Mouse (Mus musculus) hindbrain, embryonic 15.5 days (tissue): ENCODE measurements around the gene Irgq. TPM values are rescaled to one million over a fixed set of nuclear protein-coding genes. Genes with fewer than 3 reads are reported as not detected.
A peak's percentile ranks its signal among the peaks of the same experiment; 100 is the strongest.

Source experiments
- ATAC-seq: fragments of 200-750 bp; cut with Nextera tagmentation; 2 replicates; pipeline ENCODE4 v1.8.0; 2017; ENCODE audit warnings: low read depth, moderate number of reproducible peaks, moderate TSS enrichment; ENCODE audit not compliant: low FRiP score
- H3K27ac ChIP-seq: fragments of 300-500 bp; sonication (generic); replicated peaks from 2 replicates; pipeline ENCODE4 v1.5.1; 2015; ENCODE audit warnings: mild to moderate bottlenecking, inconsistent platforms
- H3K27me3 ChIP-seq: fragments of 300-500 bp; sonication (generic); 2 replicates; pipeline ENCODE4 v1.6.1; 2015; ENCODE audit warnings: control low read depth, inconsistent platforms
- H3K36me3 ChIP-seq: fragments of 300-500 bp; sonication (generic); 2 replicates; pipeline ENCODE4 v1.6.1; 2015; ENCODE audit warnings: control low read depth, inconsistent platforms
- H3K4me1 ChIP-seq: fragments of 300-500 bp; sonication (generic); replicated peaks from 2 replicates; pipeline ENCODE4 v1.6.1; 2015; ENCODE audit warnings: control low read depth, inconsistent platforms
- H3K4me2 ChIP-seq: fragments of 300-500 bp; sonication (generic); 2 replicates; pipeline ENCODE4 v1.6.1; 2015; ENCODE audit warnings: moderate library complexity, mild to moderate bottlenecking, inconsistent platforms
- H3K4me3 ChIP-seq: fragments of 300-500 bp; sonication (generic); 2 replicates; pipeline ENCODE4 v1.5.1; 2015; ENCODE audit warnings: mild to moderate bottlenecking, inconsistent platforms
- H3K9ac ChIP-seq: fragments of 300-500 bp; sonication (generic); 2 replicates; pipeline ENCODE4 v1.6.1; 2015; ENCODE audit warnings: inconsistent platforms
- H3K9me3 ChIP-seq: fragments of 300-500 bp; sonication (generic); 2 replicates; pipeline ENCODE4 v1.6.1; 2016; ENCODE audit warnings: control low read depth, inconsistent platforms
- WGBS: fragments of 180-500 bp; shearing (Covaris S2); methylation state at CpG from one replicate; pipeline ENCODE4 v1.1.7; 2015; 5-methylcytosine and 5-hydroxymethylcytosine counted together
- polyA plus RNA-seq: library from polyadenylated mRNA; unstranded; fragments of >200 nt; fragmentation: Nextera tagmentation; extraction: Ambion mirVana; gene quantifications from 2 replicates; pipeline ENCODE4 v1.2.1, GENCODE M21; 2015

Gene Irgq
- polyA plus RNA-seq, 1 experiment from 2014 or later: 28.7 TPM

- peak; percentile 27; the same call in 1 of the 2 replicates for ATAC-seq
- H3K27ac ChIP-seq: no peak overlapping the region
- no peak overlapping the region for H3K9ac ChIP-seq
- no peaks in the 10 kb centered on the region for H3K36me3 ChIP-seq
- H3K4me1 ChIP-seq: peaks cover 14% of the 10 kb centered on the region
- peaks cover 19% of the 10 kb centered on the region for H3K27me3 ChIP-seq
- H3K4me3 ChIP-seq: no peak overlapping the region; the same call in 1 of the 2 replicates
- peak overlapping the region; percentile 60 for H3K4me2 ChIP-seq
- WGBS: 34% methylated on average over 16 of the region's 16 CpGs
- no peaks in the 10 kb centered on the region for H3K9me3 ChIP-seq
Measured at GRCm38 (mm10) chr7:24585995-24586394, 55.5 kb downstream of the Irgq start.

GRCm38 (mm10) chr7:24586828-24587227 is 56.3 kb downstream of the Irgq start:
- Histone ChIP-seq H3K27ac (no peak overlapping the region), H3K9ac (peak overlapping the region; percentile 83), H3K4me1 (peaks cover 14% of the 10 kb centered on the region), H3K9me3 (no peaks in the 10 kb centered on the region), H3K4me2 (peak overlapping the region; percentile 60), H3K27me3 (peaks cover 19% of the 10 kb centered on the region), H3K36me3 (no peaks in the 10 kb centered on the region), H3K4me3 (peak overlapping the region; percentile 54)
- WGBS: 6% methylated on average over 8 of the region's 8 CpGs
- ATAC-seq: peak; percentile 72

GRCm38 (mm10) chr7:24587330-24588105 is 57.0 kb downstream of the Irgq start, which contains the start of the genes Ethe1 and Zfp575:
TSS of gene Ethe1 (plus strand) at chr7:24587543.
TSS of gene Zfp575 (minus strand) at chr7:24587641.
- H3K9me3 ChIP-seq: no peaks in the 10 kb centered on the region
- peak within 1 kb of the TSS; percentile 60 for H3K4me2 ChIP-seq
- H3K36me3 ChIP-seq: no peaks in the 10 kb centered on the region
- H3K4me1 ChIP-seq: peaks cover 18% of the 10 kb centered on the region
- H3K27ac ChIP-seq: peak within 1 kb of the TSS; percentile 66
- ATAC-seq: peak; percentile 80
- 6% methylated on average over 30 of the region's 30 CpGs for WGBS
- peaks cover 19% of the 10 kb centered on the region for H3K27me3 ChIP-seq
- peak within 1 kb of the TSS; percentile 54 for H3K4me3 ChIP-seq
- peak within 1 kb of the TSS; percentile 83 for H3K9ac ChIP-seq

Other genes starting within 250 kb of the Irgq start
- gene Zfp61, start 229.5 kb upstream of the Irgq start, polyA plus RNA-seq: 39.5 and 42.3 TPM in 2 replicates
- 19.5 and 20.3 TPM in 2 replicates for gene Zfp94, start 214.0 kb upstream of the Irgq start, polyA plus RNA-seq
- gene Tescl, start 196.8 kb upstream of the Irgq start, polyA plus RNA-seq: 0.23 and 0.38 TPM in 2 replicates
- gene Lypd5, start 181.5 kb upstream of the Irgq start, polyA plus RNA-seq: not detected in 2 replicates
- gene Kcnn4, start 160.4 kb upstream of the Irgq start, polyA plus RNA-seq: 2.3 and 2.9 TPM in 2 replicates
- gene Smg9, start 131.1 kb upstream of the Irgq start, polyA plus RNA-seq: 32.8 and 42.5 TPM in 2 replicates
- not detected in 2 replicates for gene Irgc1, start 78.4 kb upstream of the Irgq start, polyA plus RNA-seq
- 1.3 and 1.5 TPM in 2 replicates for gene Plaur, start 68.2 kb upstream of the Irgq start, polyA plus RNA-seq
- 77.9 and 80.4 TPM in 2 replicates for gene Cadm4, start 48.7 kb upstream of the Irgq start, polyA plus RNA-seq
- gene Zfp428, start 23.7 kb upstream of the Irgq start, polyA plus RNA-seq: 281 and 307 TPM in 2 replicates
- gene AC161166.1, start 18.2 kb upstream of the Irgq start, polyA plus RNA-seq: 1.00 and 1.5 TPM in 2 replicates
- 0.25 TPM in 1 of 2 replicates, not detected in the other for gene Pinlyp, start 15.4 kb downstream of the Irgq start, polyA plus RNA-seq
- gene Xrcc1, start 15.6 kb downstream of the Irgq start, polyA plus RNA-seq: 66.2 and 72.1 TPM in 2 replicates
- gene Ethe1, start 56.9 kb downstream of the Irgq start, polyA plus RNA-seq: 27.4 and 27.5 TPM in 2 replicates
- 14.8 and 19.7 TPM in 2 replicates for gene Zfp575, start 57.0 kb downstream of the Irgq start, polyA plus RNA-seq
- gene Phldb3, start 80.1 kb downstream of the Irgq start, polyA plus RNA-seq: not detected in 2 replicates
- 0.41 and 0.73 TPM in 2 replicates for gene Lypd3, start 105.9 kb downstream of the Irgq start, polyA plus RNA-seq
- gene Tex101, start 146.0 kb downstream of the Irgq start, polyA plus RNA-seq: not detected in 2 replicates
- gene BC049730, start 178.6 kb downstream of the Irgq start, polyA plus RNA-seq: not detected in 2 replicates
- not detected in 2 replicates for gene Gm4763, start 196.2 kb downstream of the Irgq start, polyA plus RNA-seq
- 0.26 and 0.49 TPM in 2 replicates for gene Cd177, start 229.6 kb downstream of the Irgq start, polyA plus RNA-seq
- gene Ceacam10, start 246.5 kb downstream of the Irgq start, polyA plus RNA-seq: 0.21 and 0.48 TPM in 2 replicates